Mouse (Mus musculus): ENCODE measurements around the gene Gm2115.

The Gm2115 gene

GRCm38 (mm10) chr7:84587101-84587783 is 58.5 kb downstream of the Gm2115 start:
- DNase-seq, result no peak

DNA sequence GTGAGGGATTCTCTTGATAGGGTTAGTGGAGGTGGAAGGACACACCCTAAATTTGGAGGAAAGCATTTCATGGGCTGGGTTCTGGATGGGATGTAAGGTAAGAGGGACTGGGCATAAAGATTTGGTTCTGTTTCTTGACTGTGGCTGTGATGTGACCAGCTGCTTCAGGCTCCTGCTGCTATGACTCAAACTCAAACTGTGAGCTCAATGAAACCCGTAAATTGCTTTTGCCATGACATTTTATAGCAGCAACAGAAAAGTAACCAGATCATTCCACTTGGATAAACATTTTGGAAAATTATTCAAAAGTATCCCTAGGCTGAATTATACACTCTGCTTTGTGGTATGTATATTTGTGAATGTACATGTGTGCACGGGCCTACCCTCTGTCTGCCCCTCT is 61.9 kb downstream of the Gm2115 start:
- DNase-seq, result no peak

DNA sequence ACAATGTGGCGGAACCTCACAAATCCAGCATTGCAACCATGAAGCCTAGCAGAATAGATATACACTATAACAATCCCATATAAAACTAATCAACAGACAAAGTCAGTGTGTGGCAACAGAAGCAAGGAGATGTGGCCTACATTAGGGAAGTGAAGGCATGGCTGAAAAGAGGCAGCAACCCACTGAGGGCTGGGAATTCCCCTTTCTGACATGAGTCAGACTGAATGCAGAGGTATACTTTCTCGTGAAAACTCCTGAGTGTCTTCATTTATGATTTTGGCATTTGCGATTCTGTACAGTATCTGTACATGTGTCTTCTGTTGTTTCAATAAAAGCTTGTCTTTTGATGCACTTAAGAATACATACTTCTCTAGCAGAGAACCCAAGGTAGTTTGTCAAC is 62.6 kb downstream of the Gm2115 start:
- DNase-seq, result no peak

DNA sequence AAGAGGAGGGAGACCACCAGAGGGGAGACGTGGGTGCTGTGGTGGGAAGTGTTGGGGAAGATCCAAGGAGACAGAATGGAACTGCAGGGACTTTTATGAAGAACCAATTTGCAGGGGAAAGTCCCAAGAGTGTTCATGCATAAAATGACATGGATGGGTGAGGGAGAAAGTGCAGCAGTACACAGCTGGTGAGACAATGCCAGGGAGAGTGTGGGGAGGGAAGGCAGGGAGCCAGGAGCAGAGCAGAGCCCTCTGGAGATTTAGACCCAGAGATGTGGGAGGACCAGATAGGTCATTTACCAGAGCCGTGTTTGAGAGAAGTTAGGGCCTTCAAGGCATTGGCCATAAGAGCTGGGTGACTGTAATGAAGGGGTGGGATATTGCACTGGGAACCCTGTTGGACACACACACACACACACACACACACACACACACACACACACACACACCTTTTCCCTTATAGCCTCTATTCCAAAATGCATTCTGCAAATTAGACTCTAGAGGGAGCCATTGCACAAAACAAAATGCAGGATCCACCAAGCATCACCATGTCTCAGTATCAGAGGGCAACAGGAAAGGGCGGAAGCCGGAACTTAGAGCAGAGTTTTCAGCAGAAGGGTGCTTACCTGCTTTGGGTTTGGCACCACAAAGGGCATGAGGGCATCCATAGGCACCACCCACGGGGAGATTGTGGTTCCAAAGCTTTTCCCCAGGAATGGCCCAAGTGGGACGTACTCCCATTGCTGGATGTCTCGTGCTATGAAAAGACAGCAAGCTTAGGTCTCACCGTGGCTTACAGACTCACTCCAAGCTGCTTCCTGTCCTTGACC is 65.5 kb downstream of the Gm2115 start:
- peak; percentile 35 for DNase-seq

DNA sequence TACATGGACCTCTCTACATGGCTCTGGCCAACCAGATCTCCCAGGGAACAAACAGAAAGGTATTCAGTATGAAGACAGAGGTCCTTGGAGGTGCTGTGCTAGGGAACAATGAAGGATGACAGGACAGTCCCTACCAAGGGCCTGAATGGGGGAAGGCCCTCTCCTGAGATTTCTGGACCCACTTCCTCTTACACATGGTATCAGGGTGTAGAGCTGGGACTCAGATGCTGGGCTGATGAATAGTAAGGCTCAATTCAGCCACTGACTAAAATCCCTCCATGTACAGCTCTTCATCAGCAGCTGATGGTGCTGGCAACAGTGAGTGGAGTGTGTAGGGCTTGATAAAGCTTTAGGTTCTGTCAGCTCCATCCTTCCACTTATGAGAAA is 66.2 kb downstream of the Gm2115 start:
- DNase-seq, result no peak

GRCm38 (mm10) chr7:84596002-84596401 is 67.2 kb downstream of the Gm2115 start:
- no peak for DNase-seq

DNA sequence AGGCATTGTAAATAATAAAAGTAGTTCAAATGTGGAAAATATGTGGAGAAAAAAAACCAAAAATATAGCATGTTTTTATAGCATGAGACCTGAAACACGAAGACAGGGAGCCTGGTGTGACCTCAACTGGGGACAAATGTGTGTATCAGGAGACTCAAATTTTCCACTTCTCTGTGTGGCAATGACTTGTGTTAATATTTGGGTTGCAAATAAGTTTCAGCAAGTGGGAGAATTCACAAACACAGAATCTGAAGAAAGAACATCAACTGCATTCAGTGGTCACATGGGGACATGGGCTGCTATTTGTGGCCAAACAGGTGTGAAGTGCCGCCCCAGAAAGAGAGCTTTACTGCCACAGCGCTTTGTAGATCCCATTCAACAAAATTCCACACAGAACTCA is 67.9 kb downstream of the Gm2115 start:
- DNase-seq, result no peak

DNA sequence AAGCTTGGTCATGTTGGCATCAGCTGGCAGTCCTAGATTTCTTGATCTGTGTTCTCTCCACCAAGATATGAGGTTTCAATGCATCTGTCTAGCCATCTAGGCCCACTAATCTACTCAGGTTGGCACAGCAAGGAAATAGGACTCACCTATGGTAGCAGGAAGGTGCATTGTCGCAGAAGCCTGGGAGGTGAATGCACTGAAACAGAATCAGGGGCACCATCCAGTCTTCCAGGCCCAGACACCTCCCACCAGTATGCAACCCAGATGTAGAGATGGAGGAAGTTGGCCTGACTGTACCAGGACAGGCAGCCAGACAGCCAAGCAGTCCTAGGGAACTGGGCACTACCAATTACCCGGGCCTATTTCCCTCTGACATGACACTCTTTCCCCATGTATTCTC is 71.9 kb downstream of the Gm2115 start:
- DNase-seq, result no peak

GRCm38 (mm10) chr7:84601331-84601730 is 72.6 kb downstream of the Gm2115 start:
- DNase-seq, result no peak

- no peak for DNase-seq
These were observed 75.7 kb downstream of the Gm2115 start for GRCm38 (mm10) chr7:84604501-84604900.

DNA sequence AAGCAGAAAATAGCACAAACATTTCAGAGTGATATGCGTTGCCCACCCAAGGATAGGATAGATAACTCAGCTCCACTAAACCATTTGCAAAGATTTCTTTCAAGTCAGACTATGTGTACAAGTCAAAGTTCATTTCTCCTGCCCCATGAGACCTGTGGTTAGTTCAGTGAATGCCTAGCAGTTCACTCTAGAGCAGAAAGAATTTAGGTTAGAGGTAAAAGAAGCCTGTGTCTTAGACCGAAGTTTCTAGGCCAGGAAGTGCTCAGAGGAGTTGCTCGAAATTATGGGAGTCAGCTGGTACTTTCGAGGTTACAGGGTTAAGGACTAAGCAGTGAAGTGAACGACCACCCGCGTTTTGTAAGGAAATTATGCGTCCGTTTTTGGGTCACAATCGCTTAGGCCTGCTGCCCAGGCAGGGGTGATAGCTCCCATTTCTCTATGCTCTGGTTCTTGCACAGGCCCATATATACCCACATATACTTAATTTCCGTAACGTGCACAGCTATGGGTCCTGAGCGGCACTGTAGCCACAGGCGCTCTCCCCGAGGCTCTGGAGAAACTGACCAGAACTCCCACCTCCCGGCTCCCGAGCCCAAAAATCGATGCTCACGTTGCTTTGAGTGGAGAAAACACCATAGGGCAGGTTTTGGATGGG is 76.4 kb downstream of the Gm2115 start:
- DNase-seq, result no peak

DNA sequence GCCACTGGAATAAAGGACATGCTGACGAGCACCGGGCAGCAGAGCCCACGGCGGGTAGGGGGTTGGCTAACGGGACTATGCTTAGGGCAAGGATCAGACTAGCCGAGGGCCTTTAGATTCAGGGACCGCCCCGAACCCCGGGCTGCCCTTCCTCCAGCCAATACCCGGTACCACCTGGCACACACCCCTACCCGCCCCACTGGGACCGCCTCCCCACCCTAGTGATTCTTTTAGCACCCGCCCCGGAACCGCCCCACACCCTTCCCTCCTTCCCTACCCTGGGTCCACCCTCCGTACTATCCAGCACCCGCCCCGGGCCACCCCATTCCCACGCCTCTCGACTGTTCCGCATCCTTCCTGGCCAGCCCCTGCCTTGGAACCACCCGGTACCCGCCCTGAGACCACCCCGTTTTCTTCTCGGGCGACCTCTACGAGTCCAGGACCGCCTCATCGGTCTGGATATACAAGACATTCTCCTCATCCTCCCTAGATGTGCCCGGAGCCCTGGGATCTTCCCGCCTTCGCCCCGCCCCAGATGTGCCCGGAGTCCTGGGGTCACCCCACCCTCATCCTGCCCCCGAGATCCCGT is 77.0 kb downstream of the Gm2115 start:
- DNase-seq, result peak; percentile 58

- DNase-seq, result peak; percentile 11
These were observed 77.6 kb downstream of the Gm2115 start, which contains the start of gene Fah for GRCm38 (mm10) chr7:84606293-84606749. Gene Fah, minus strand, starts transcription at chr7:84606722.

GRCm38 (mm10) chr7:84611609-84612008 is 82.9 kb downstream of the Gm2115 start:
- DNase-seq, result no peak

DNA sequence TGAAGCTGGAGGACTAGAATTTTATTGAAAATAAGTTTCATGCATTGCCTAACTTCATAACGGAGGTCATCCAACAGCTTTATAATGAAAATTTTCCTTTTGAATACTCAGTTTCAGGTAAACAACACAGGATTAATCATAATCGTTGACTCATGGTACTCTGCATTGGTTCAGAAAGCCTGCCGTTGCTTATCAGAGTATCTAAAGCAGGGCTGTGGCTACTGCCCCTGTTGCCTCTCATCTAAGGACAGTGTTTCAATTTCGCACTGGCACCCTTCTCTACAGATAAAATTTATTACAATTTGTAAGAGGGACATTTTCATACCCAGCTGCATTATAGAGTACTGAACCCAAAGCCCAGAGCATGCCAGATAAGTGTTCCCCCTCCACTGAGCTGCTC is 83.7 kb downstream of the Gm2115 start:
- DNase-seq, result no peak

GRCm38 (mm10) chr7:84618951-84619350 is 90.2 kb downstream of the Gm2115 start:
- no peak for DNase-seq

DNA sequence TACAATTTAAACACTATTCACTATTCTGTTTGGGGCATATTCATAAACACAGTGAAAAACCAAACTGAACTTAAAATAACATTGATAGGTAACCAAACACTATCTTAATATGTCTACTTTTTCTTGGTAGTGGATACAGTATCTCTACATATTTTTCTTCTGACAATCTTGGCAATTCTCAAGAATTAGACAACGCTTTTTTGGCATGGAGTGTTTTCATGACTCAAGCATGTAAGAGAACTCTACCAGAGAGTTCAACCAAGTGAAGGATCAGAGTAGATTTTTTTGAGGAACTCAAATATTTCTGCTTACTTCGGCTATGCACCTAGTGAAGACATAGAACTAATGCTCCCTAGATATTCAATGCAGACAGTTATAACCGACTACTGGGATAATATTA is 92.2 kb downstream of the Gm2115 start:
- DNase-seq, result no peak

- DNase-seq, result no peak
These were observed 95.0 kb downstream of the Gm2115 start for GRCm38 (mm10) chr7:84623718-84624117.

GRCm38 (mm10) chr7:84631878-84632277 is 103.1 kb downstream of the Gm2115 start:
- no peak for DNase-seq

Data from thymus, postnatal 4 days (tissue).